Mouse (Mus musculus) erythroblast, embryonic 14.5 days (primary cell): ENCODE measurements around the gene Cntln. TPM values are rescaled to one million over a fixed set of nuclear protein-coding genes. Genes with fewer than 3 reads are reported as not detected.

Source experiments
- H3K27me3 ChIP-seq: 2 replicates; pipeline ENCODE4 v1.6.1; 2012; ENCODE audit warnings: inconsistent platforms; ENCODE audit not compliant: control insufficient read depth
- H3K36me3 ChIP-seq: 2 replicates; pipeline ENCODE4 v1.6.1; 2012; ENCODE audit warnings: mild to moderate bottlenecking, inconsistent platforms; ENCODE audit not compliant: control insufficient read depth
- H3K4me1 ChIP-seq: 2 replicates; pipeline ENCODE4 v1.6.1; 2012; ENCODE audit warnings: inconsistent platforms; ENCODE audit not compliant: control insufficient read depth
- H3K4me3 ChIP-seq: replicated peaks from 2 replicates; pipeline ENCODE3; 2012; ENCODE audit warnings: moderate library complexity, mild to moderate bottlenecking, inconsistent platforms
- H3K9me3 ChIP-seq: 2 replicates; pipeline ENCODE4 v1.6.1; 2012; ENCODE audit warnings: low read length, inconsistent platforms, mixed read lengths; ENCODE audit not compliant: control insufficient read depth
- GATA1 ChIP-seq: IDR thresholded peaks from 2 replicates; pipeline ENCODE4 v1.6.1; 2012; ENCODE audit warnings: low read length, inconsistent platforms, mixed read lengths
- polyA plus RNA-seq: library from polyadenylated mRNA; stranded (reverse); fragments of >175 nt; gene quantifications from 2 replicates; pipeline ENCODE4 v1.2.3, GENCODE M21; 2012

Cntln gene
- polyA plus RNA-seq, 1 experiment: 0.01 TPM

DNA sequence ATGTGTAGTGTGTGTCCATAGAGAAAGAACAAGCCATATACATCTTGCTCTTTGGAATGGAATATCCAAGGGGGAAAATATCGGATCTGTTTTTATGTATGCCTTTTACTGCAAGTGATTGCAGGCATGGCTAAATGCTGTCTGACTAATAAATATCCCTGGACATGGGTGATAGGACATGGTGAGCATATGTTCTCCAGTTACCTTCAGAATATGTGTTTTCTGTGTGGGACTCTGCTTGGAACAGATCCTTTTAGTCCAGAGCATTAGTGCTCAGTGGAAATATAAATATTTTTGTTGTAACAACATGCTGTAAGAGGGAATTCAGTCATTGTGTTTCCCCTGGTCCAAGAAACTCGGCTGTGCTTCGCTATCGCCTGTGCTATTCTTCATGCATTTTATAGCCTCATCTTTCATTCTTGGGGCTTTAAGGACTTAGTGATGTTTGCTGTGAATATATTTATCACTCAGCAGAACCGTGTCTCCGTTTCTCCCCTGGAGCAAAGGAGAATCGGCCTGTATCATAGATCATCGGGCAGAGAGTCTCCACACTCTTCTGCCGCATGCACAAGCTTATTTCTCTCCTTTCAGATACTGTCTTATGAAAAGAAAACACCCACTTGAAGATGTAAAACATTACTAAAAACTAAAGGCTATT is 294.4 kb downstream of the Cntln start:
- Histone ChIP-seq H3K36me3 (no peaks in the 10 kb centered on the region), H3K27me3 (no peaks in the 10 kb centered on the region), H3K4me1 (no peaks in the 10 kb centered on the region), H3K9me3 (peaks cover 10% of the 10 kb centered on the region), H3K4me3 (no peak overlapping the region)
- no peak for TF ChIP-seq GATA1

Other genes starting within 250 kb of the Cntln start
- not detected in 2 replicates for gene Bnc2, start 209.0 kb upstream of the Cntln start, polyA plus RNA-seq